ENCODE assay signal across 8 mouse cellular contexts in genomic region chr11:49713336-49714334, GRCm38 (mm10). TPM values are rescaled to one million over a fixed set of nuclear protein-coding genes. Genes with fewer than 3 reads are reported as not detected.
A peak's percentile ranks its signal among the peaks of the same experiment; 100 is the strongest.
DNase-seq lines count a peak whose midpoint lies in the region; ATAC-seq and TF ChIP-seq lines count a peak whose summit lies in the region.

No protein-coding gene starts in this region.

- H3K27me3 ChIP-seq in heart, adult 2 months (ENCODE audit: control insufficient read depth, insufficient read depth, low read length), result no peaks in the 10 kb centered on the region
- no peaks in the 10 kb centered on the region for H3K27me3 ChIP-seq in lung, embryonic 15.5 days

- no peak for TF ChIP-seq CTCF in heart, adult 2 months (IDR thresholded peaks at IDR 0.05)

- peaks cover 7% of the 10 kb centered on the region for H3K36me3 ChIP-seq in heart, adult 2 months (ENCODE audit: control insufficient read depth, insufficient read depth, low read length)
- H3K36me3 ChIP-seq in lung, embryonic 15.5 days, result 0 out of 2 replicates have a peak, but pooled peaks cover 2% of the 10 kb centered on the region

- 0 out of 2 replicates have a peak overlapping the region, but pooled peaks have one; percentile 26 for H3K9ac ChIP-seq in heart, adult 2 months (ENCODE audit: low read depth, low read length)
- peak overlapping the region; percentile 48 for H3K9ac ChIP-seq in lung, embryonic 15.5 days

- ATAC-seq in lung, embryonic 15.5 days (ENCODE audit: borderline replicate concordance, extremely low read depth, low FRiP score, low TSS enrichment), result peak; percentile 9; the same call in 1 of the 2 replicates

- H3K4me2 ChIP-seq in lung, embryonic 15.5 days, result peak overlapping the region; percentile 74

- TF ChIP-seq EP300 in heart, adult 2 months (IDR thresholded peaks at IDR 0.05; ENCODE audit: insufficient read depth, low read depth, low read length), result no peak

- H3K79me2 ChIP-seq in heart, adult 2 months (replicated peaks; ENCODE audit: control insufficient read depth, insufficient read depth, low read length), result peaks cover 8% of the 10 kb centered on the region

- peak overlapping the region; percentile 74 for H3K27ac ChIP-seq in heart, adult 2 months
- peak overlapping the region; percentile 89 for H3K27ac ChIP-seq in lung, embryonic 15.5 days

- DNase-seq in spleen, adult 12 weeks (ENCODE audit: low spot score), result peak; percentile 14
- no peak for DNase-seq in spleen, postnatal 14 days (ENCODE audit: low spot score in 2 of 2)
- peak; percentile 33 to 44 for DNase-seq in cerebellum, postnatal 25 days
- DNase-seq in heart, adult 2 months, result peak; percentile 32 to 41
- DNase-seq in kidney, adult 18-20 months, result peak; percentile 37
- peak; percentile 37 for DNase-seq in retina, embryonic 14.5 days (ENCODE audit: low spot score)
- DNase-seq in layer of hippocampus, postnatal 36 days, result no peak

- 31% methylated on average over 20 of the region's 20 CpGs for WGBS in heart, adult 2 months
- 30% methylated on average over 20 of the region's 20 CpGs for WGBS in lung, embryonic 15.5 days

- peak overlapping the region; percentile 91 for H3K4me3 ChIP-seq in heart, adult 2 months
- peak overlapping the region; percentile 69 for H3K4me3 ChIP-seq in lung, embryonic 15.5 days

- intact Hi-C loops in heart, adult 2 months (cut with DNase I), result loop anchor here (2.0 to 5.0 kb wide), 2 partner anchors 61 to 134 kb away; partner anchors contain the start of gene Mapk9

- peaks cover 3% of the 10 kb centered on the region for H3K4me1 ChIP-seq in heart, adult 2 months (ENCODE audit: control insufficient read depth, insufficient read depth, low read length)
- peaks cover 26% of the 10 kb centered on the region for H3K4me1 ChIP-seq in lung, embryonic 15.5 days

- H3K9me3 ChIP-seq in lung, embryonic 15.5 days, result no peaks in the 10 kb centered on the region

- TF ChIP-seq POLR2A in heart, adult 2 months (IDR thresholded peaks at IDR 0.05; ENCODE audit: insufficient read depth, low read depth, low read length), result no peak

RNA-seq across cellular contexts. Expression of gene Cnot6, which starts 1.1 kb away (rescaled TPM):
- 10 to 100 TPM; 19.3 to 23.4 TPM for total RNA-seq in heart, adult 2 months (2021)
- 6.3 and 12.7 TPM in 2 replicates for polyA plus RNA-seq in heart, adult 2 months (2012; rRNA removed)
- polyA plus RNA-seq in lung, embryonic 15.5 days (2015; fragmentation: Nextera tagmentation; extraction: Ambion mirVana), result 61.9 and 62.6 TPM in 2 replicates
- total RNA-seq in layer of hippocampus, postnatal 36 days (2021), result 10 to 100 TPM; 49.4 to 55.8 TPM

RNA-seq across cellular contexts. Expression of gene Scgb3a1, which starts 50.2 kb away (rescaled TPM):
- total RNA-seq in heart, adult 2 months (2021), result under 1 TPM; 0.52 to 0.86 TPM
- polyA plus RNA-seq in heart, adult 2 months (2012; rRNA removed), result 1.6 and 709 TPM in 2 replicates
- polyA plus RNA-seq in lung, embryonic 15.5 days (2015; fragmentation: Nextera tagmentation; extraction: Ambion mirVana), result 0.81 TPM in 1 of 2 replicates, not detected in the other
- not detected for total RNA-seq in layer of hippocampus, postnatal 36 days (2021)

Comparison
In these comparisons a context has a peak if more than half of its experiments do, and no peak if none do; other contexts are left out.
1. DNase-seq: peak in spleen, adult 12 weeks (single experiment), cerebellum, postnatal 25 days (2 of 2), heart, adult 2 months (2 of 2), kidney, adult 18-20 months (single experiment) and retina, embryonic 14.5 days (single experiment); none in spleen, postnatal 14 days (0 of 2) and layer of hippocampus, postnatal 36 days (0 of 2).